Mouse (Mus musculus) embryonic fibroblast, embryonic 13.5 days (primary cell): Measurements from ENCODE around the gene Syt2. TPM values are rescaled to one million over a fixed set of nuclear protein-coding genes. Genes with fewer than 3 reads are reported as not detected.

Experiments
- H3K27ac ChIP-seq: 2 replicates; pipeline ENCODE4 v1.5.1; 2012; ENCODE audit warnings: low read length, control low read depth, inconsistent platforms; ENCODE audit not compliant: insufficient read depth
- H3K4me1 ChIP-seq: 2 replicates; pipeline ENCODE4 v1.6.1; 2011; ENCODE audit warnings: low read length; ENCODE audit not compliant: control insufficient read depth, insufficient read depth
- H3K4me3 ChIP-seq: 2 replicates; pipeline ENCODE4 v1.5.1; 2011; ENCODE audit warnings: mild to moderate bottlenecking, control low read depth, low read length; ENCODE audit not compliant: insufficient read depth
- CTCF ChIP-seq: IDR thresholded peaks from 2 replicates; pipeline ENCODE4 v1.5.1; 2011; ENCODE audit warnings: mild to moderate bottlenecking, control low read depth, low read length, moderate library complexity, borderline replicate concordance; ENCODE audit not compliant: insufficient read depth
- POLR2A ChIP-seq: IDR thresholded peaks from 2 replicates; pipeline ENCODE4 v1.6.1; 2011; ENCODE audit warnings: low read depth, mild to moderate bottlenecking, control low read depth, low read length, moderate library complexity
- polyA plus RNA-seq: library from polyadenylated mRNA; stranded (reverse); fragments of >200 nt; gene quantifications from 2 replicates; pipeline ENCODE4 v1.2.4, GENCODE M21; 2011; ENCODE audit warnings: low read depth; ENCODE audit not compliant: missing spikeins, insufficient read length

Syt2 gene
- polyA plus RNA-seq, 1 experiment = not detected

DNA sequence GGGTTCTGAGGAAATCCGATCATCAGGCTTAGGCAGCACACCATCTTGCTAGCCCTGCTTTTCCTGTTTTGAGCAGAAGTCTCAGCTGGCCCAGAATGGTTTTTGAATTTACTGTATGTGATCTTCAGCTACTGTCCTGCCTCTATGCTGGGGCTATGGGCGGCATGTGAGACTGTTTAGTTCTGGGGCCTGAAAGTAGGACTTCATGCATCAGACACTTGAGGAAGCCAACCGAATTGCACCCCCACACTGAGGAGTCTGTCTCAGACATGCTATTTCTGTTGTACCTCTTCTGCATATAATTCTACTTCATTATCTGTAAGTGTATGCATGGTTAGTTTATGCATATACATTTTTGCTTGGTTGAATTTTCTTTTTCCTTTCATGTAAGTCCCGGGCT is 21.2 kb upstream of the Syt2 start:
- no peak for TF ChIP-seq POLR2A
- TF ChIP-seq CTCF = no peak
- H3K4me1 ChIP-seq = no peaks in the 10 kb centered on the region

GRCm38 (mm10) chr1:134629455-134629854 is 17.0 kb upstream of the Syt2 start:
- Histone ChIP-seq H3K27ac (no peak overlapping the region), H3K4me3 (no peak overlapping the region), H3K4me1 (no peaks in the 10 kb centered on the region)
- TF ChIP-seq CTCF (no peak), POLR2A (no peak)

More for the DNA sequence above, 21.2 kb upstream of the Syt2 start:
- Histone ChIP-seq H3K27ac (no peak overlapping the region), H3K4me3 (no peak overlapping the region)

DNA sequence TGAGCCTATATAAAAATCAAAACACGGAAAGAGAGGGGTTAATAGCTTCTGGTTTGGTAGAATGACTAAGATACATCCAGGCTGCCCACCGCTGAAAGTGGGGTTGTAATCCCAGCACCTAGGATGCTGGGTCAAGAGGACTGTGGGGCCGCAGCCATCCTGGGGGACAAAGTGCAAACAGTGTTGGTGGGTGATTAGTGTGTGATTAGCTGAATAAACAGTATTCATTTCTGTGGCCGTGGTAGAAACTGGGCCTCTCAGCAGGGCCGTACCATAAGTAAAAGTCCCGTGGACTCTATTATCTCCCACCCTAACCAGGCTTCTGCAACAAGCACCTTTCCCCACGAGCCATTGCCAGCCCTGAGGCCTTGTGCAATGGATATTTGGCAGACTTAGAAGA is 12.2 kb upstream of the Syt2 start:
- Histone ChIP-seq H3K4me1 (no peaks in the 10 kb centered on the region), H3K4me3 (no peak overlapping the region), H3K27ac (no peak overlapping the region)
- TF ChIP-seq CTCF (no peak), POLR2A (no peak)

DNA sequence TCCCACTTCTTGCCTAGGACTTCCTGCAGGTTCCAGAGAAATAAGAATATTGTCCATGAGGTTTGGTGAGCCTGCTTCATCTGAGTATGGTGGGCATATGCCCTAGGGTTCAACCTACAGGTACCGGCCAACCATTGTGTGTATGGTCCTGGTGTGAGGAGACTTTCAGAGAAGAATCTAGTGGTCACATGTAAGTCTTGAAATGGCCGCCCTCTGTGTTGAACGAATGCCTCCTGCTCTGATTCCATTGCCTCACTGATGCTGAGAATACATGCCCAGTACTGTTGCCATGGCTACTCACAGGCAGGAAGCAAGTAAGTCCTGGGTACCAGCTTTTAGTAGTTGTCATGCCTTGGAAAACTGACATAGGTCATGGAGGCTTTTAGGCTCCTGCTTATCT is 10.2 kb upstream of the Syt2 start:
- TF ChIP-seq CTCF = no peak

DNA sequence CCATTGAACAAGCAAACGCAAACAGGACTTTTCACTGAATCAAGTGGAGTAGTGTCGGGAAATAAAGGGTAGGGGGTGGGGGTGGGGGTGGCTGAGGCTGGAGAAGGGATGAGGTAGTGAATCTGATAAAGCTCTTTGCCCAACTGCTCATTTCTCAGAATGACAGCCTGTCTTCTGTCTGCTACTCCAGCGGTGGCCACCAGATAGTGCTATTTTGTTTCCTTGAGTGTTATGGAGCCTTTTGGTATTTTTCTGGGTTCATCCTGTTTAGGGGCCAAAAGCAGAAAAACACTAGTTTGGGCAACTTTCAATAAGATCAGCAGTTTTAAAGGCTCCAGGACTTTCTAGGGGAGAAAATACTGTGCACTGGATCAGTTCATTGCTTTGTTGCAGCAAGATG is 9.8 kb upstream of the Syt2 start:
- H3K27ac ChIP-seq = no peak overlapping the region
- no peak overlapping the region for H3K4me3 ChIP-seq
- TF ChIP-seq POLR2A (no peak), CTCF (no peak)
- H3K4me1 ChIP-seq = no peaks in the 10 kb centered on the region

More for the DNA sequence above, 10.2 kb upstream of the Syt2 start:
- Histone ChIP-seq H3K4me1 (no peaks in the 10 kb centered on the region), H3K27ac (no peak overlapping the region), H3K4me3 (no peak overlapping the region)

GRCm38 (mm10) chr1:134638041-134638440 is 8.4 kb upstream of the Syt2 start:
- H3K4me3 ChIP-seq = no peak overlapping the region
- no peak overlapping the region for H3K27ac ChIP-seq
- TF ChIP-seq CTCF (no peak), POLR2A (no peak)
- no peaks in the 10 kb centered on the region for H3K4me1 ChIP-seq

GRCm38 (mm10) chr1:134638522-134638921 is 8.0 kb upstream of the Syt2 start:
- no peaks in the 10 kb centered on the region for H3K4me1 ChIP-seq
- no peak for TF ChIP-seq POLR2A
- TF ChIP-seq CTCF = 0 out of 2 replicates have a peak, but pooled peaks have one; percentile 18
- no peak overlapping the region for H3K4me3 ChIP-seq
- no peak overlapping the region for H3K27ac ChIP-seq

GRCm38 (mm10) chr1:134639460-134639859 is 7.0 kb upstream of the Syt2 start:
- Histone ChIP-seq H3K4me3 (no peak overlapping the region), H3K4me1 (0 out of 2 replicates have a peak, but pooled peaks cover 2% of the 10 kb centered on the region), H3K27ac (no peak overlapping the region)
- TF ChIP-seq CTCF = no peak
- TF ChIP-seq POLR2A = no peak

GRCm38 (mm10) chr1:134641507-134641906 is 5.0 kb upstream of the Syt2 start:
- TF ChIP-seq CTCF (no peak), POLR2A (no peak)
- no peak overlapping the region for H3K27ac ChIP-seq
- 0 out of 2 replicates have a peak, but pooled peaks cover 2% of the 10 kb centered on the region for H3K4me1 ChIP-seq
- H3K4me3 ChIP-seq = no peak overlapping the region

DNA sequence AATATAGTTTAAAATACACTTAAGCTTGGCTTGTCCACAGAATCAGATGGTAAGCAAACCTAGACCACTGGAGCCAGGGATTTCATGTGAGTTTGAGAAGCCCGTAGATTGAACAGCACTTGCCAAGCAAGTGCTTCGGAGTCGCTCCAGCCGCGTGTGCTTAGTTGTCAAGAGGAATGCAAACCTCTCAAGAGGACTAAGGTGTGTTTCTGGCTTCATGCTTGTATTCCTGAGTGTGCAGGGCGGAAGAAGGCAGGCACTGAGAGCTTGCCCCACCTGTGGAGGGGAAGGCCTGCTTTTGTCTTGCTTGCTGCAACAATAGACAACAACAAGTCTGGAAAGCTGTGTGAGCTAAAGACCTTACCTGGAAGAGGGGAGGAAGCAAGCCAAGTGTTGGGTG is 2.8 kb upstream of the Syt2 start:
- Histone ChIP-seq H3K4me3 (no peak overlapping the region), H3K27ac (no peak overlapping the region), H3K4me1 (0 out of 2 replicates have a peak, but pooled peaks cover 2% of the 10 kb centered on the region)
- TF ChIP-seq CTCF (no peak), POLR2A (no peak)

- TF ChIP-seq CTCF = no peak
- H3K4me1 ChIP-seq = 0 out of 2 replicates have a peak, but pooled peaks cover 2% of the 10 kb centered on the region
- no peak overlapping the region for H3K27ac ChIP-seq
- H3K4me3 ChIP-seq = no peak overlapping the region
Observed at GRCm38 (mm10) chr1:134645408-134646200, 873 bp upstream of the Syt2 start.

GRCm38 (mm10) chr1:134646963-134647282 is 446 bp downstream of the Syt2 start:
- Histone ChIP-seq H3K4me1 (0 out of 2 replicates have a peak, but pooled peaks cover 2% of the 10 kb centered on the region), H3K4me3 (peak overlapping the region; percentile 26; the same call in 1 of the 2 replicates), H3K27ac (no peak overlapping the region)
- TF ChIP-seq POLR2A (no peak), CTCF (no peak)
